Mouse (Mus musculus) erythroblast, embryonic 14.5 days (primary cell): ENCODE results near the gene St6gal2.

Experiments used
- GATA1 ChIP-seq: IDR thresholded peaks from 2 replicates; pipeline ENCODE4 v1.6.1; 2012; ENCODE audit warnings: low read length, inconsistent platforms, mixed read lengths
- TAL1 ChIP-seq: IDR thresholded peaks from 3 replicates; pipeline ENCODE4 v1.6.1; 2012; ENCODE audit warnings: low read length, inconsistent platforms, mixed read lengths

- TF ChIP-seq GATA1 (no peak), TAL1 (no peak)
These were observed 39.1 kb downstream of the St6gal2 start for GRCm38 (mm10) chr17:55484108-55484870.
